Mouse (Mus musculus) lung, embryonic 15.5 days (tissue): ENCODE results near the gene Gpbar1. TPM values are rescaled to one million over a fixed set of nuclear protein-coding genes. Genes with fewer than 3 reads are reported as not detected.

Experiments
- ATAC-seq: fragments of 200-750 bp; cut with Nextera tagmentation; 2 replicates; pipeline ENCODE4 v1.8.0; 2017; ENCODE audit warnings: moderate number of reproducible peaks, borderline replicate concordance; ENCODE audit not compliant: low FRiP score, low TSS enrichment; ENCODE audit errors: extremely low read depth
- H3K27ac ChIP-seq: fragments of 300-500 bp; sonication (generic); 2 replicates; pipeline ENCODE4 v1.5.1; 2015; ENCODE audit warnings: moderate library complexity, mild to moderate bottlenecking, inconsistent platforms
- H3K27me3 ChIP-seq: fragments of 300-500 bp; sonication (generic); 2 replicates; pipeline ENCODE4 v1.6.1; 2015; ENCODE audit warnings: inconsistent platforms
- H3K36me3 ChIP-seq: fragments of 300-500 bp; sonication (generic); 2 replicates; pipeline ENCODE4 v1.6.1; 2015; ENCODE audit warnings: inconsistent platforms
- H3K4me1 ChIP-seq: fragments of 300-500 bp; sonication (generic); 2 replicates; pipeline ENCODE4 v1.6.1; 2015; ENCODE audit warnings: inconsistent platforms
- H3K4me2 ChIP-seq: fragments of 300-500 bp; sonication (generic); 2 replicates; pipeline ENCODE4 v1.6.1; 2015; ENCODE audit warnings: inconsistent platforms, mild to moderate bottlenecking, moderate library complexity
- H3K4me3 ChIP-seq: fragments of 300-500 bp; sonication (generic); 2 replicates; pipeline ENCODE4 v1.5.1; 2015; ENCODE audit warnings: mild to moderate bottlenecking, inconsistent platforms
- H3K9ac ChIP-seq: fragments of 300-500 bp; sonication (generic); 2 replicates; pipeline ENCODE4 v1.6.1; 2015; ENCODE audit warnings: inconsistent platforms
- H3K9me3 ChIP-seq: fragments of 300-500 bp; sonication (generic); 2 replicates; pipeline ENCODE4 v1.6.1; 2016; ENCODE audit warnings: inconsistent platforms
- WGBS: fragments of 180-500 bp; shearing (Covaris S2); methylation state at CpG from one replicate; pipeline ENCODE4 v1.1.7; 2015; 5-methylcytosine and 5-hydroxymethylcytosine counted together
- polyA plus RNA-seq: library from polyadenylated mRNA; unstranded; fragments of >200 nt; fragmentation: Nextera tagmentation; extraction: Ambion mirVana; gene quantifications from 2 replicates; pipeline ENCODE4 v1.2.1, GENCODE M21; 2015

Gpbar1 gene
- polyA plus RNA-seq, 1 experiment from 2014 or later: 0.19 TPM

- Histone ChIP-seq H3K4me3 (no peak overlapping the region), H3K27me3 (no peaks in the 10 kb centered on the region), H3K36me3 (peaks cover 1% of the 10 kb centered on the region; the same call in 1 of the 2 replicates), H3K9ac (no peak overlapping the region), H3K27ac (peak overlapping the region; percentile 35), H3K4me2 (no peak overlapping the region), H3K4me1 (peaks cover 77% of the 10 kb centered on the region), H3K9me3 (no peaks in the 10 kb centered on the region)
- WGBS: 56% methylated on average over 5 of the region's 5 CpGs
- no peak for ATAC-seq
These were observed 20.6 kb downstream of the Gpbar1 start for GRCm38 (mm10) chr1:74298996-74299395.

DNA sequence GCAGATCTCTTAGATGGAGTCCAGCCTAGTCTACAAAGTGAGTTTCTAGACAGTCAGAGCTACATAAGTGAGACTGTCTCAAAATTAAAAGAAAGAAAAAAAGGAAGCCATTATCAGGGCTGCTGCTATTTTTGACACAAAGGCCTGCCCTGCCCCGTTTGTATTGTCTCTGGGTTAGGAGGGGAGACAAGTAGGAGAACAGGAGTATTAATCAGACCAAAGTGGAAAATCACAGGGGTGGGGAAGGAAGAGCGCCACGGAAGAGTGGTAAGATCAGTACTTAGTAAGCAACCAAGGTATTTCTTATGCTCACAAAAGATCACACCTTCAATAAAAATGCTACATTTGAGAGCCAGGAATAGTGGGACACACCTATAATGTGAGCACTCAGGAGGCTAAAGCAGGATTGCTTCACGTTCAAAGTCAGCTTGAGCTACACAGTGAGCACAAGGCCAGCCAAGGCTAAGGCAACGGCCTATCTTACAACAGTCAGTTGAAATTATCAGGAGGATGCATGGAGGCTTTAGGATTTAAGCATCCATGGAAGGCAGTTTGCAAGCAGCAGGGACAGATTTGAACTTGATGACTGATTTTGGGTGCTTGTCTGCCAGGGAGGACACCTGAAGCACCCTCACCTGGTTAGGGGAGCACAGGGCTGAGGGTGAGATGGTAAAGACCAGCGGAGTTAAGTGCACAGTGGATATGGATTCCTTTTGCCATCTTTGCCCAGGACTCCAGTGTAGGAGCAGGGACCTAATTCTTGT, 22.2 kb downstream of the Gpbar1 start:
- ATAC-seq: no peak
- Histone ChIP-seq H3K9me3 (no peaks in the 10 kb centered on the region), H3K27ac (peak overlapping the region; percentile 31; the same call in 1 of the 2 replicates), H3K4me3 (no peak overlapping the region), H3K36me3 (no peaks in the 10 kb centered on the region), H3K4me1 (peaks cover 71% of the 10 kb centered on the region), H3K9ac (no peak overlapping the region), H3K4me2 (no peak overlapping the region), H3K27me3 (no peaks in the 10 kb centered on the region)
- WGBS: 74% methylated on average over 6 of the region's 6 CpGs

- Histone ChIP-seq H3K4me3 (no peak overlapping the region), H3K4me2 (peak overlapping the region; percentile 80), H3K4me1 (peaks cover 54% of the 10 kb centered on the region), H3K27me3 (no peaks in the 10 kb centered on the region), H3K36me3 (no peaks in the 10 kb centered on the region), H3K9ac (no peak overlapping the region), H3K9me3 (no peaks in the 10 kb centered on the region), H3K27ac (no peak overlapping the region)
- no peak for ATAC-seq
- WGBS: 85% methylated on average over 7 of the region's 7 CpGs
These were observed 23.9 kb downstream of the Gpbar1 start for GRCm38 (mm10) chr1:74302229-74302628.

- no peak for ATAC-seq
- Histone ChIP-seq H3K4me1 (peaks cover 48% of the 10 kb centered on the region), H3K9me3 (no peaks in the 10 kb centered on the region), H3K27me3 (no peaks in the 10 kb centered on the region), H3K4me3 (peak overlapping the region; percentile 75), H3K9ac (no peak overlapping the region), H3K36me3 (no peaks in the 10 kb centered on the region), H3K27ac (no peak overlapping the region), H3K4me2 (peak overlapping the region; percentile 80)
- 74% methylated on average over 2 of the region's 2 CpGs for WGBS
These were observed 24.5 kb downstream of the Gpbar1 start for GRCm38 (mm10) chr1:74302835-74303234.

- peak overlapping the region; percentile 75 for H3K4me3 ChIP-seq
- peak overlapping the region; percentile 80 for H3K4me2 ChIP-seq
- H3K27ac ChIP-seq: peak overlapping the region; percentile 97
- H3K36me3 ChIP-seq: no peaks in the 10 kb centered on the region
- peak; percentile 88 for ATAC-seq
- peak overlapping the region; percentile 78 for H3K9ac ChIP-seq
- H3K9me3 ChIP-seq: no peaks in the 10 kb centered on the region
- under 1% methylated on average over 56 of the region's 56 CpGs for WGBS
- no peaks in the 10 kb centered on the region for H3K27me3 ChIP-seq
- H3K4me1 ChIP-seq: peaks cover 39% of the 10 kb centered on the region
These were observed 25.4 kb downstream of the Gpbar1 start for GRCm38 (mm10) chr1:74303509-74304338.

GRCm38 (mm10) chr1:74304339-74304790, 26.0 kb downstream of the Gpbar1 start:
- H3K4me3 ChIP-seq: peak overlapping the region; percentile 75
- H3K27me3 ChIP-seq: no peaks in the 10 kb centered on the region
- no peaks in the 10 kb centered on the region for H3K36me3 ChIP-seq
- peak overlapping the region; percentile 78 for H3K9ac ChIP-seq
- 4% methylated on average over 12 of the region's 12 CpGs for WGBS
- H3K27ac ChIP-seq: peak overlapping the region; percentile 97
- 0 out of 2 replicates have a peak, but pooled peaks have one; percentile 11 for ATAC-seq
- H3K4me2 ChIP-seq: peak overlapping the region; percentile 80
- peaks cover 33% of the 10 kb centered on the region for H3K4me1 ChIP-seq
- H3K9me3 ChIP-seq: no peaks in the 10 kb centered on the region

- Histone ChIP-seq H3K27ac (no peak overlapping the region), H3K4me2 (no peak overlapping the region), H3K9me3 (no peaks in the 10 kb centered on the region), H3K27me3 (no peaks in the 10 kb centered on the region), H3K9ac (no peak overlapping the region), H3K4me3 (no peak overlapping the region), H3K4me1 (peaks cover 28% of the 10 kb centered on the region), H3K36me3 (no peaks in the 10 kb centered on the region)
- peak; percentile 48; the same call in 1 of the 2 replicates for ATAC-seq
- 41% methylated on average over 4 of the region's 4 CpGs for WGBS
These were observed 26.6 kb downstream of the Gpbar1 start for GRCm38 (mm10) chr1:74304946-74305345.

DNA sequence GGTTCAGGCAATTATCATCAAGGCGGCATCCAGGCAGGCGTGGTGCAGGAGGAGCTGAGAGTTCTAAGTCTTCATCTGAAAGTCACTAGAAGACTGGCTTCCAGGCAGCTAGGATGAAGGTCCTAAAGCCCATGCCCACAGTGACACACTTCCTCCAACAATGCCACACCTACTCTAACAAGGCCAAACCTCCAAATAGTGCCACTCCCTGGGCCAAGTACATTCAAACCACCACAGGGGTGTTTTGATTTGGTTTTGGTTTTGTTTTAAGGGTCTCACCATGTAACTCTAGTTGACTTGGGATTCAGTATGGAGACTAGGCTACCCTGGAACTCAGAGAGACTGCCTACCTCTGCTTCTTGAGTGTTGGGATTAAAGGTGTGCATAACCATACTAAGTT, 27.2 kb downstream of the Gpbar1 start, which contains the start of gene Tmbim1:
TSS of gene Tmbim1 (minus strand) at position 101 of the 400 bp plus-strand sequence.
- 89% methylated on average over 2 of the region's 2 CpGs for WGBS

DNA sequence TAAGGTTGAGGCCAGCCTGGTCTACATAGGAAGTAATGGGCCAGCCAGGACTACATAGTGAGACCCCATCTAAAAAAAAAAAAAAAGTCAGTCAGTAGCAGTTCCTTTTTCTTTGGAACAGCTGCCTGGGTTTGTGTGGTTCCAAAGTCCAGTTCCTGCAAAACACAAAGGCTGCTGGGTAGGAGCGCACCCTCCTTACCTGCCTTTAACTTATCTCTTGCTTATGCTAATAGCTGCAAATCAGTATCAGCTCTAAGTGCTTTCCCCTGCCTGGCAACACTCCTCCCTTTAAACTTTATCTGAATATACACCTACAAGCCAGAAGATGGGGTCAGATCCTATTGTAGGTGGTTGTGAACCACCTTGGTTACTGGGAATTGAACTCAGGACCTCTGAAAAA, 28.8 kb downstream of the Gpbar1 start:
- Histone ChIP-seq H3K27ac (no peak overlapping the region), H3K4me2 (no peak overlapping the region), H3K9ac (no peak overlapping the region), H3K36me3 (no peaks in the 10 kb centered on the region), H3K4me3 (no peak overlapping the region), H3K9me3 (no peaks in the 10 kb centered on the region), H3K27me3 (no peaks in the 10 kb centered on the region), H3K4me1 (peaks cover 17% of the 10 kb centered on the region)
- WGBS: 92% methylated on average over 1 of the region's 1 CpGs
- no peak for ATAC-seq

More for the DNA sequence above, 27.2 kb downstream of the Gpbar1 start, which contains the start of gene Tmbim1:
- Histone ChIP-seq H3K27ac (peak within 1 kb of the TSS; percentile 97), H3K36me3 (no peaks in the 10 kb centered on the region), H3K27me3 (no peaks in the 10 kb centered on the region), H3K9me3 (no peaks in the 10 kb centered on the region), H3K4me1 (peaks cover 23% of the 10 kb centered on the region), H3K4me3 (peak within 1 kb of the TSS; percentile 75), H3K9ac (peak within 1 kb of the TSS; percentile 78; the same call in 1 of the 2 replicates), H3K4me2 (peak within 1 kb of the TSS; percentile 80)
- no peak for ATAC-seq

DNA sequence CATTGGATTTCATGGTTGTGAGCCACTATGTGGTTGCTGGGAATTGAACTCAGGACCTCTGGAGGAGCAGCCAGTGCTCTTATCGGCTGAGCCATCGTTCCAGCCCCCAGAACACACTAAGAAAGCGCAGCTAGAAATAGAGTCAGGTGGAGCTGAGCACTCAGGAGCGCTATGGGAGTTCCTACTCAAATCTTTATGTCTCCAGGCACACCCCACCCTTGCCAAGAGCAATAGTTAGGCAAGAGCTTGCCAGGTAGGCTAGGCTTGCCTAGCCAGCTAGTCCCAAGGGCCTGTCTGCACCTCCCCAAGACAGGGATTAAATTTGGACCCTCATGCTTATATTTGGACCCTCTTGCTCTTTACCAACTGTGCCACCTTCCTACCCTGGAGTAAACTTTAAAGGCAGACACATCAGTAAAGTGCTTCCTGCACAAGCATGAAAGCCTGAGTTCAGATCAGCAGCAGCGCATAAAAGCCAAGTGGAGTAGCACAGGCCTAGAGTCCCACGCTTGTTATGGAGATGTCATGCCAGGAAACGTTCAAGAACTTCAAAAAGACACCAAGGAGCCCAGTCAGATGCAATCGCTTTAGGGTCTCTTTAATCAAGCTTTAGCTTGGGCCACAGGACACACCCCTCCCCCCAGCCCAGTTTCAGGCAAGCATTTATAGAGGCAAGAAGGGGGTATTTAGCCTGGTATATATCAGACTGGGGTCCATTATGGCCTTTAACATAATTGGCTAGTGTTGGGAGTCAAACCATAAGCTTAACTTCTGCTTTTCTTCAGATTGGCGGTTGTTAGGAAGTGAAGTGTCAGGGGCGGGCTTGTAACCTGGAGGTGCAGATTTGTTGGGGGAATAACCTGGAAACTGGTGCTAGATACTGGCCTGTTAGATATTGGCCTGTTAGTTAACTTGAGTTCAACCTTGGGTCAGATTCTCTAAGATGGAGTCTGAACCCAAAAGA, 29.9 kb downstream of the Gpbar1 start:
- Histone ChIP-seq H3K4me3 (no peak overlapping the region), H3K9ac (no peak overlapping the region), H3K36me3 (no peaks in the 10 kb centered on the region), H3K9me3 (no peaks in the 10 kb centered on the region), H3K27ac (no peak overlapping the region), H3K4me1 (peaks cover 9% of the 10 kb centered on the region; the same call in 1 of the 2 replicates), H3K27me3 (no peaks in the 10 kb centered on the region), H3K4me2 (no peak overlapping the region)
- ATAC-seq: no peak
- WGBS: 74% methylated on average over 10 of the region's 10 CpGs

DNA sequence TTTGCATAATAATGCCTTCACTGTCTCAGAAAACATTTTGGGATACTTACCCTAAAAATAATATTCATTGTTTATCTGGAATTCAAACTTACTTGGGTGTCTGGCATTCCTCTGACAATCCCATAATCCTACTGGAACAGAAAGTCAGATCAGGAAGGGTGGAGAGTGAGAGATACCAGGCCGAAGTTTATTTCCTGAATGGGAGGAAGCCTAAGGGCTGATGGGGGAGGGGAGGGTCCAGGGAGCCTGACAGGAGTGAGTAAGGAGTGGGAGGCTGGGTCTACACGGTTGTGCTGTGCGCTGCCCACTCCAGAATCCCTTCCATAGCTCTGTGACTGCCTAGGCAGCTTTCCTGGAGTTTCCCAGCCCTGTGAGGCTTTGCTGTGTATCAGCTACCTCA, 31.4 kb downstream of the Gpbar1 start:
- Histone ChIP-seq H3K4me1 (peaks cover 6% of the 10 kb centered on the region; the same call in 1 of the 2 replicates), H3K4me3 (no peak overlapping the region), H3K27ac (no peak overlapping the region), H3K36me3 (no peaks in the 10 kb centered on the region), H3K9me3 (no peaks in the 10 kb centered on the region), H3K9ac (no peak overlapping the region), H3K27me3 (no peaks in the 10 kb centered on the region), H3K4me2 (no peak overlapping the region)
- WGBS: 24% methylated on average over 3 of the region's 3 CpGs
- no peak for ATAC-seq
